Comparison of ENCODE assay signal across 16 mouse cellular contexts in genomic region chr5:135537794-135538214, GRCm38 (mm10). TPM values are rescaled to one million over a fixed set of nuclear protein-coding genes. Genes with fewer than 3 reads are reported as not detected.
A peak's percentile ranks its signal among the peaks of the same experiment; 100 is the strongest.
DNase-seq lines count a peak whose midpoint lies in the region; ATAC-seq and TF ChIP-seq lines count a peak whose summit lies in the region.
"Had no signal": no experiment of that assay in that cellular context is flagged by ENCODE, and none has a peak within 500 bp of the region (broad histone marks: within the 10 kb centered on the region; RNA-seq: fewer than 3 reads in every experiment).

No protein-coding gene starts in this region.

- H3K27me3 ChIP-seq in heart, adult 2 months (ENCODE audit: control insufficient read depth, insufficient read depth, low read length) = no peaks in the 10 kb centered on the region
- H3K27me3 ChIP-seq: forebrain, embryonic 12.5 days; heart, embryonic 12.5 days; neural tube, embryonic 12.5 days had no signal

- no peak for TF ChIP-seq EP300 in heart, adult 2 months (IDR thresholded peaks at IDR 0.05; ENCODE audit: insufficient read depth, low read depth, low read length)

- peaks cover 8% of the 10 kb centered on the region for H3K36me3 ChIP-seq in heart, adult 2 months (ENCODE audit: control insufficient read depth, insufficient read depth, low read length)
- H3K36me3 ChIP-seq: forebrain, embryonic 12.5 days; heart, embryonic 12.5 days; neural tube, embryonic 12.5 days had no signal

- 83% methylated on average over 10 of the region's 10 CpGs for WGBS in heart, adult 2 months
- 11% methylated on average over 10 of the region's 10 CpGs for WGBS in bone marrow, adult 2 months

- H3K4me1 ChIP-seq in heart, adult 2 months (ENCODE audit: control insufficient read depth, insufficient read depth, low read length) = peaks cover 25% of the 10 kb centered on the region
- H3K4me1 ChIP-seq in bone marrow, adult 2 months (ENCODE audit: control insufficient read depth, insufficient read depth, low read length) = peaks cover 7% of the 10 kb centered on the region
- H3K4me1 ChIP-seq: forebrain, embryonic 12.5 days; neural tube, embryonic 12.5 days had no signal

- peak overlapping the region; percentile 57; the same call in 1 of the 2 replicates for H3K27ac ChIP-seq in heart, adult 2 months
- H3K27ac ChIP-seq in bone marrow, adult 2 months (ENCODE audit: control insufficient read depth, insufficient read depth, low read depth, low read length, poor library complexity) = peak overlapping the region; percentile 68
- H3K27ac ChIP-seq: forebrain, embryonic 12.5 days; neural tube, embryonic 12.5 days had no signal

- peak in 1 of 2 experiments; percentile 31 for DNase-seq in heart, adult 2 months
- DNase-seq in heart, postnatal 25 days (ENCODE audit: low spot score) = no peak
- DNase-seq in thymus, postnatal 14 days = peak; percentile 27
- DNase-seq in kidney, postnatal 14 days = no peak
- DNase-seq in frontal cortex, adult 2 months (ENCODE audit: extremely low spot score in 1 of 2, low spot score in 1 of 2) = no peak
- DNase-seq in embryo, embryonic 9.5 days (ENCODE audit: extremely low spot score) = no peak
- DNase-seq: embryo, embryonic 11 days had no signal

- no peak for TF ChIP-seq CTCF in heart, adult 2 months (IDR thresholded peaks at IDR 0.05)
- TF ChIP-seq CTCF in bone marrow, adult 2 months (IDR thresholded peaks at IDR 0.05; ENCODE audit: control insufficient read depth, insufficient read depth, low read length) = no peak

- no peak for TF ChIP-seq POLR2A in heart, adult 2 months (IDR thresholded peaks at IDR 0.05; ENCODE audit: insufficient read depth, low read depth, low read length)
- no peak for TF ChIP-seq POLR2A in bone marrow, adult 2 months (IDR thresholded peaks at IDR 0.05; ENCODE audit: borderline replicate concordance, control insufficient read depth, low read depth, low read length)

- intact Hi-C loops in heart, adult 2 months (cut with DNase I) = no loop called here
- intact Hi-C loops in heart, postnatal 25 days (cut with DNase I) = loop anchor here (5.0 kb wide), 1 partner anchor 41 kb away; no protein-coding TSS in a partner anchor

- peak; percentile 42 for ATAC-seq in megakaryocyte-erythroid progenitor cell, adult 5-6 weeks (replicated peaks; ENCODE audit: low FRiP score, low TSS enrichment, poor library complexity, severe bottlenecking)

- H3K79me2 ChIP-seq in heart, adult 2 months (replicated peaks; ENCODE audit: control insufficient read depth, insufficient read depth, low read length) = peaks cover 12% of the 10 kb centered on the region

- no peak overlapping the region for H3K9ac ChIP-seq in heart, adult 2 months (ENCODE audit: low read depth, low read length)
- H3K9ac ChIP-seq: forebrain, embryonic 12.5 days; heart, embryonic 12.5 days; lung, embryonic 14.5 days; neural tube, embryonic 12.5 days had no signal

- no peak overlapping the region for H3K4me3 ChIP-seq in heart, adult 2 months
- H3K4me3 ChIP-seq in bone marrow, adult 2 months (replicated peaks; ENCODE audit: control insufficient read depth, low read depth, low read length) = peak overlapping the region; percentile 23
- H3K4me3 ChIP-seq: forebrain, embryonic 12.5 days; heart, embryonic 12.5 days; neural tube, embryonic 12.5 days had no signal

RNA-seq across cellular contexts. Expression of gene Hip1, which starts 7.1 kb away (rescaled TPM):
- 10 to 100 TPM; 25.0 to 29.6 TPM for total RNA-seq in heart, adult 2 months (2021)
- 22.2 and 34.4 TPM in 2 replicates for polyA plus RNA-seq in heart, adult 2 months (2012; rRNA removed)
- 10 to 100 TPM; 30.0 to 36.0 TPM for total RNA-seq in heart, postnatal 25 days (2021)
- polyA plus RNA-seq in bone marrow, adult 2 months (2011; ENCODE audit: insufficient read depth, insufficient read length, low replicate concordance, missing spikeins) = 7.8 and 14.5 TPM in 2 replicates
- total RNA-seq in megakaryocyte-erythroid progenitor cell, adult 5-6 weeks (2014; fragmentation: Nextera tagmentation) = 0.79 and 1.2 TPM in 2 replicates
- 0.19 and 0.23 TPM in 2 replicates for total RNA-seq in megakaryocyte-erythroid progenitor cell, adult 5-6 weeks (2017)
- polyA plus RNA-seq in frontal cortex, adult 2 months (2012; rRNA removed) = 32.1 and 38.3 TPM in 2 replicates

RNA-seq across cellular contexts. Expression of gene Ccl26, which starts 25.6 kb away (rescaled TPM):
- not detected for total RNA-seq in heart, adult 2 months (2021)
- polyA plus RNA-seq in heart, adult 2 months (2012; rRNA removed) = not detected in 2 replicates
- total RNA-seq in heart, postnatal 25 days (2021) = not detected
- polyA plus RNA-seq in bone marrow, adult 2 months (2011; ENCODE audit: insufficient read depth, insufficient read length, low replicate concordance, missing spikeins) = not detected in 2 replicates
- not detected in 2 replicates for total RNA-seq in megakaryocyte-erythroid progenitor cell, adult 5-6 weeks (2014; fragmentation: Nextera tagmentation)
- not detected in 2 replicates for total RNA-seq in megakaryocyte-erythroid progenitor cell, adult 5-6 weeks (2017)
- polyA plus RNA-seq in frontal cortex, adult 2 months (2012; rRNA removed) = not detected in 2 replicates
- total RNA-seq: adrenal gland, postnatal 36 days; ES-E14 had no signal
- polyA plus RNA-seq: forebrain, embryonic 12.5 days; heart, embryonic 12.5 days; kidney, embryonic 14.5 days; lung, embryonic 14.5 days; neural tube, embryonic 12.5 days had no signal

RNA-seq across cellular contexts. Expression of gene Ccl24, which starts 35.0 kb away (rescaled TPM):
- total RNA-seq in heart, adult 2 months (2021) = 1 to 10 TPM; 2.6 TPM
- polyA plus RNA-seq in heart, adult 2 months (2012; rRNA removed) = 3.2 and 4.3 TPM in 2 replicates
- total RNA-seq in heart, postnatal 25 days (2021) = 1 to 10 TPM; 2.1 to 2.2 TPM
- not detected in 2 replicates for polyA plus RNA-seq in bone marrow, adult 2 months (2011; ENCODE audit: insufficient read depth, insufficient read length, low replicate concordance, missing spikeins)
- not detected in 2 replicates for total RNA-seq in megakaryocyte-erythroid progenitor cell, adult 5-6 weeks (2014; fragmentation: Nextera tagmentation)
- not detected in 2 replicates for total RNA-seq in megakaryocyte-erythroid progenitor cell, adult 5-6 weeks (2017)
- polyA plus RNA-seq in frontal cortex, adult 2 months (2012; rRNA removed) = 0.23 and 0.60 TPM in 2 replicates
- total RNA-seq: ES-E14 had no signal

Comparison
In these comparisons a context has a peak if more than half of its experiments do, and no peak if none do; other contexts are left out.
1. RNA of gene Hip1, which starts 7.1 kb away (total RNA-seq): 30.0 to 36.0 TPM in heart, postnatal 25 days and 25.0 to 29.6 TPM in heart, adult 2 months; 0.19 to 1.2 TPM in megakaryocyte-erythroid progenitor cell, adult 5-6 weeks; every median in the first group is over 10 times any median in the second.